Mouse (Mus musculus): ENCODE results near the gene Pdcd1lg2.

Gene Pdcd1lg2

DNA sequence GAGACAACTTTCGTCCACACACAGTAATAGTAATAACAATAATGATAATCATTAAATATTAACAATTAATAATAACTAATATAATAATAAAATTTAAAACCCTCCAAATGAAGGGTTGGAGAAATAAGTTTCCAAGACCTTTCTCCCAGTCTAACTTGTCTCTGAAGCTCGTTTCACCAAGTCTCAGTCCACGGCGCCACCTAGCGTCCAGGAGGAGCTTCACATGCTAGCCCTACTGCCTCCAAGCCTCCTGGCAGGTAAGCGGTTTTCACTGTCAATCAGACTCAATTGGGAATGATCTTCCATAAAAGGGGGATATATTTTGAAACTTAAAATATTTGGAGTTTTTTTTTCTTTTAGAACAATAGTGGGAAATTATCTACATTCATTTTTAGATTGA is 90.8 kb downstream of the Pdcd1lg2 start:
- peak; percentile 89 to 91 for DNase-seq

DNA sequence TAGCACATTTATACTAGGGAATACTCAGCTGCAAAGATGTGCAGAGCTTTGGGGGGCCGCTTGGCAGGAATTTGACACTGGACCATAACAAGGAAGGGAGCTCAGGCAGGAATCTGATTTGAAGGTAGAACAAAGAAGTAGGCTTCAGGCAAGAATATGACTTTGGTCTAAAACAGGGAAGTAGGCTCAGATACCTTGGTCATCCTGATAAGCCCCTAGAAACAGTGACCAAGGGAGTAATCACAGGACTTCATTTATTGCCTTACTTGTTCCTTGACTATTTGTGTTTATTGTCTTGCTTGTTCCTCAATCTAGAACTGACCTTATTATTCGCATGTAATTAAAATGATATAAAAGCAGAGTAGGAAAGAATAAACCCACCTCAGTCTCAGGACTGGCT is 93.4 kb downstream of the Pdcd1lg2 start:
- no peak for DNase-seq

DNA sequence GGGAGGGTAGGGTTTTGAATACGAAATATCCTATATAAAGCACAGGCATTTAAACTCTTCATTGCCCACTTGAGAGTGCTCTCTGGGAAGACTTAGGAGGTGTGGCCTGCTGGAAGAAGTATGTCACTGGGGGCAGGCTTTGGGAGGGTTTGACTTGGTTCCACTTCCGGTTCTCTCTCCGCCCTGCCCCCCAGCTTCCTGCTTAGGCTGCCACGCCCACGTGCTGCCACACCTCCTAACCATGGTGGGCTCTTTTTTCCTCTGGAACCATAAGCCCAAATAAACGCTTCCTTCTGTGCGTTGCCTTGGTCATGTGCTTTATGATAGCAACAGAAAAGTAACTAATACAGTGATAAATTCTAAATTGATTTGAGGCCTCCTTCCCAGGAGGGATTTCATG is 94.9 kb downstream of the Pdcd1lg2 start:
- peak in 1 of 2 experiments; percentile 55 for DNase-seq

DNA sequence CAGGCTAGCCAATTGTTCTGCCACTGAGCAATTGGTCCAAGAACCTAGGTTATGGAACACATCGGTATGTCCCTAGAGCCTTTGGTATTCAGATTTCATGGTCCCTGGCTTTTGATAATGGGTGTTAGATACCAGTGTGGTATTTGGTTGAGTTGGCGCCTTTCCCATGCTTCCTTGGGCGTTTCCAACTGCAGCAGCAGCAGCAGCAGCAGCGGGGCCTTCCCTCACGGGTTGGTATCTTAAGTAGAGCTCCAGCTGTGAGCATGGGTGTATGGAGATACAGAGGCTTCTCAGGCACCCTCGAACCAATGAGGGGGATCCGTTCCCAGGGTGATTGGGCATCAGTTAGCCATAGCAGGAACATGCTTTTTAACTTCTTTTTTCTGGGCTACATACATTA is 97.5 kb downstream of the Pdcd1lg2 start:
- no peak for DNase-seq

DNA sequence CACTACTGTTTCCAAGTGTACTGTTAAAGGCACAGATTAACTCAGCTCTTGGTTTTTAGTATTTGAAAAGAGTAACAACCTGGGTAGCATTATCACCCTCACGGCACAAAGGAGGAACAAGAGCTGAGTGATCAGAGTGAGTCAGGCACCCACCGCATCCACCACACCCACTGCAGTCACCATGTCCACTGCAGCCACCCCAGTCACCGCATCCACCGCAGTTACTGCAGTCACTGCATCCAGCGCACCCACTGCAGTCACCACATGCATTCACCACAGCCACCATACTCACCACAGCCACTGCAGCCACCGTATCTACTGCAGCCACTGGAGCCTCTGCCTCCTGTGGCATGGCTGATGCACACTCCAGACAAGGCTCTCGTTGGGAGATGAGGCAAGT is 99.1 kb downstream of the Pdcd1lg2 start:
- DNase-seq: no peak

DNA sequence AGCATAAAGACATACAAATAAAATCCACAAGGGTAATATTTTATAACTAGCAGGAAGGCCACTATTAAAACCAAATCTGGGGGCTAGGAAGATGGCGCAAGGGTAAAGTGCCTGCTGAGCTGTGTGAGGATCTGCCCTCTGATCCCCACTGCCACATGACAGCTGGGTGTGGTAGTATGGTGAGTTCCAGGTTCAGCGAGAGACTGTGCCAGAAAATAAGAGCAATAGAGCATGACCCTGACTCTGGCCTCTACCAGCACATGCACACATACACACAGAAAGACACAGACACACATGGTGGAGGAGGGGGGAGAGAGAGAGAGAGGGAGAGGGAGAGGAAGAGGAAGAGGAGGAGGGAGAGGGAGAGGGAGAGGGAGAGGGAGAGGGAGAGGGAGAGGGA is 101.1 kb downstream of the Pdcd1lg2 start:
- no peak for DNase-seq

- no peak for DNase-seq
Observed at GRCm38 (mm10) chr19:29513111-29513766, 102.5 kb downstream of the Pdcd1lg2 start.

DNA sequence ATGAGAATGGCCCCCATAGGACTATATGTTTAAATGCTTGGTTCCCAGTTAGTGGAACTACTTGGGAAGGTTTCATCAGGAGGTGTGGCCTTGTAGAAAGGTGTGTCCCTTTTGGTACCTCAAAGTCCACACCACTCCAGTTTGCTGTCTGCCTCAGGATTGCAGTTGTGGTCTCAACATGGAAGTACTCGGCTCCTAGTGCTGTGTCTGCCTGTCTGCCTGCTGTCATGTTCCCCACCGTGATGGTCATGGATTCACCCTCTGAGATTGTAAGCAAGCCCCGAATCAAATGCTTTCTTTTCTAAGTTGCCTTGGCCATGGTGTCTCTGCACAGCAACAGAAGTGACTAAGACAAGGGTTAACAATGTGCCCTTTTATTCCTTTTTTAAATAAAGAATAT is 103.4 kb downstream of the Pdcd1lg2 start:
- no peak for DNase-seq

- DNase-seq: no peak
Observed at GRCm38 (mm10) chr19:29515386-29515785, 104.7 kb downstream of the Pdcd1lg2 start.

- DNase-seq: no peak
Observed at GRCm38 (mm10) chr19:29515991-29516390, 105.3 kb downstream of the Pdcd1lg2 start.

- no peak for DNase-seq
Observed at GRCm38 (mm10) chr19:29518409-29518808, 107.7 kb downstream of the Pdcd1lg2 start.

DNA sequence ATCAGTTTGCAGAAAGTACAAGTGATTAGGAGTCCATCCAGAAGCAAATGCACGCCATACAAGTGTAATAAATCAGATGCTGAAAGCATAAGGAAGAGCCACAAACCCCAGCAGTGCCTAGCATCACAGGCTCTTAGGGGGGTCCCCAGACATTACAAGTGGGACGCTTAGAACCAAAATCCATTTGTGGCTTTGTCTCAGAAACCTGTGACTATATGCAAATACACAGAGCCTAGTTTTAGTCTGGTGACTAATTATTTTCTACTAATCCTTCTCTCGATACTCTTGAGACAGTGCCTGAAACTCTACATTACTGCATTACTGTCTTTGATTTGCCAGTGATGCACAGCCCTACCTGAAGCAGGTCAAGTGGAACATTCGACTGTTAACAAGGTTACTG is 108.2 kb downstream of the Pdcd1lg2 start:
- DNase-seq: no peak

All from B cell, adult 2 months (primary cell).